8 mouse cellular contexts compared by ENCODE assay signal in genomic region chr1:191184841-191185251, GRCm38 (mm10). TPM values are rescaled to one million over a fixed set of nuclear protein-coding genes. Genes with fewer than 3 reads are reported as not detected.
DNase-seq lines count a peak whose midpoint lies in the region; ATAC-seq and TF ChIP-seq lines count a peak whose summit lies in the region.

No protein-coding gene starts in this region.

- no peak overlapping the region for H3K27ac ChIP-seq in ES-Bruce4 (ENCODE audit: insufficient read depth, low read length)
- no peak overlapping the region for H3K27ac ChIP-seq in lung, embryonic 16.5 days (ENCODE audit: low read length)

- H3K27me3 ChIP-seq in ES-Bruce4 (ENCODE audit: control insufficient read depth, insufficient read depth, low read length, poor library complexity, severe bottlenecking), result peaks cover 4% of the 10 kb centered on the region
- H3K27me3 ChIP-seq in lung, embryonic 16.5 days (ENCODE audit: control insufficient read depth, insufficient read depth, low read depth, low read length), result peaks cover 19% of the 10 kb centered on the region
- H3K27me3 ChIP-seq in splenic B cell, adult 2 months (ENCODE audit: control insufficient read depth, insufficient read depth, low read length, poor library complexity, severe bottlenecking), result no peaks in the 10 kb centered on the region

- no peak for TF ChIP-seq POLR2A in ES-Bruce4 (IDR thresholded peaks at IDR 0.05; ENCODE audit: insufficient read depth, low read length)

- peaks cover 1% of the 10 kb centered on the region for H3K4me1 ChIP-seq in ES-Bruce4 (ENCODE audit: control insufficient read depth, insufficient read depth, low read length)
- H3K4me1 ChIP-seq in lung, embryonic 16.5 days (replicated peaks; ENCODE audit: control insufficient read depth, insufficient read depth, low read length), result peaks cover 31% of the 10 kb centered on the region

- TF ChIP-seq EP300 in ES-Bruce4 (IDR thresholded peaks at IDR 0.05; ENCODE audit: insufficient read depth, low read depth, low read length), result no peak

- WGBS in lung, embryonic 16.5 days, result 3% methylated on average over 22 of the region's 22 CpGs

- H3K9me3 ChIP-seq in ES-Bruce4 (replicated peaks; ENCODE audit: control insufficient read depth, insufficient read depth, low read length, poor library complexity, severe bottlenecking), result no peaks in the 10 kb centered on the region
- H3K9me3 ChIP-seq in lung, embryonic 16.5 days (ENCODE audit: control insufficient read depth, low read length), result no peaks in the 10 kb centered on the region

- no peak for ATAC-seq in lung, embryonic 16.5 days (ENCODE audit: low read depth)
- no peak for ATAC-seq in megakaryocyte-erythroid progenitor cell, adult 5-6 weeks (replicated peaks; ENCODE audit: low FRiP score, low TSS enrichment, poor library complexity, severe bottlenecking)

- H3K4me2 ChIP-seq in lung, embryonic 16.5 days (ENCODE audit: low read depth, low read length), result peak overlapping the region; percentile 100

- TF ChIP-seq CTCF in ES-Bruce4 (IDR thresholded peaks at IDR 0.05; ENCODE audit: low read depth, low read length), result no peak

- peak; percentile 17 for DNase-seq in cerebellum, postnatal 36 days
- DNase-seq in heart, adult 9 months (ENCODE audit: low spot score in 2 of 2), result peak; percentile 49 to 57
- peak; percentile 57 for DNase-seq in kidney, adult 18-20 months
- peak; percentile 64 for DNase-seq in splenic B cell, adult 2 months (ENCODE audit: low read depth, low spot score)
- no peak for DNase-seq in spleen, postnatal 14 days (ENCODE audit: low spot score in 2 of 2)

- H3K9ac ChIP-seq in ES-Bruce4 (ENCODE audit: low read depth, poor library complexity, severe bottlenecking), result peak overlapping the region; percentile 81
- peak overlapping the region; percentile 58 for H3K9ac ChIP-seq in lung, embryonic 16.5 days (ENCODE audit: low read length)

- H3K4me3 ChIP-seq in ES-Bruce4 (ENCODE audit: low read depth, low read length), result peak overlapping the region; percentile 57
- peak overlapping the region; percentile 66 for H3K4me3 ChIP-seq in lung, embryonic 16.5 days (ENCODE audit: low read length)

- no peaks in the 10 kb centered on the region for H3K36me3 ChIP-seq in ES-Bruce4 (ENCODE audit: control insufficient read depth, insufficient read depth, low read length, poor library complexity, severe bottlenecking)
- H3K36me3 ChIP-seq in lung, embryonic 16.5 days (ENCODE audit: control insufficient read depth, insufficient read depth, low read length), result no peaks in the 10 kb centered on the region
- H3K36me3 ChIP-seq in splenic B cell, adult 2 months (ENCODE audit: control insufficient read depth, insufficient read depth, low read length, poor library complexity, severe bottlenecking), result no peaks in the 10 kb centered on the region

RNA-seq across cellular contexts. Expression of gene Fam71a, which starts 20.2 kb away (rescaled TPM):
- not detected in 2 replicates for polyA plus RNA-seq in ES-Bruce4 (2011; ENCODE audit: insufficient read depth, insufficient read length, low read depth, missing spikeins)
- not detected in 2 replicates for polyA plus RNA-seq in lung, embryonic 16.5 days (2015; fragmentation: Nextera tagmentation; extraction: Ambion mirVana)
- not detected in 2 replicates for total RNA-seq in megakaryocyte-erythroid progenitor cell, adult 5-6 weeks (2014; fragmentation: Nextera tagmentation)
- total RNA-seq in megakaryocyte-erythroid progenitor cell, adult 5-6 weeks (2017), result 0.11 and 0.42 TPM in 2 replicates

RNA-seq across cellular contexts. Expression of gene Atf3, which starts 33.0 kb away (rescaled TPM):
- 4.4 and 7.2 TPM in 2 replicates for polyA plus RNA-seq in ES-Bruce4 (2011; ENCODE audit: insufficient read depth, insufficient read length, low read depth, missing spikeins)
- 3.9 and 4.3 TPM in 2 replicates for polyA plus RNA-seq in lung, embryonic 16.5 days (2015; fragmentation: Nextera tagmentation; extraction: Ambion mirVana)
- not detected in 2 replicates for total RNA-seq in megakaryocyte-erythroid progenitor cell, adult 5-6 weeks (2014; fragmentation: Nextera tagmentation)
- total RNA-seq in megakaryocyte-erythroid progenitor cell, adult 5-6 weeks (2017), result 16.7 and 18.5 TPM in 2 replicates

Comparison
In these comparisons a context has a peak if more than half of its experiments do, and no peak if none do; other contexts are left out.
1. DNase-seq: peak in cerebellum, postnatal 36 days (2 of 2), heart, adult 9 months (2 of 2), kidney, adult 18-20 months (single experiment) and splenic B cell, adult 2 months (single experiment); none in spleen, postnatal 14 days (0 of 2).